Mouse (Mus musculus) stomach, embryonic 15.5 days (tissue): Measurements from ENCODE around the gene Shroom3. TPM values are rescaled to one million over a fixed set of nuclear protein-coding genes. Genes with fewer than 3 reads are reported as not detected.

Experiments
- ATAC-seq: fragments of 200-750 bp; cut with Nextera tagmentation; 2 replicates; pipeline ENCODE4 v1.8.0; 2017; ENCODE audit warnings: low read depth, moderate number of reproducible peaks, moderate TSS enrichment; ENCODE audit not compliant: insufficient read depth, low FRiP score
- H3K27ac ChIP-seq: fragments of 300-500 bp; sonication (generic); 2 replicates; pipeline ENCODE4 v1.5.1; 2015; ENCODE audit warnings: mild to moderate bottlenecking, inconsistent platforms
- H3K27me3 ChIP-seq: fragments of 300-500 bp; sonication (generic); replicated peaks from 2 replicates; pipeline ENCODE4 v1.6.1; 2015; ENCODE audit warnings: inconsistent platforms
- H3K36me3 ChIP-seq: fragments of 300-500 bp; sonication (generic); 2 replicates; pipeline ENCODE4 v1.6.1; 2015; ENCODE audit warnings: inconsistent platforms
- H3K4me1 ChIP-seq: fragments of 300-500 bp; sonication (generic); 2 replicates; pipeline ENCODE4 v1.6.1; 2015; ENCODE audit warnings: inconsistent platforms
- H3K4me2 ChIP-seq: fragments of 300-500 bp; sonication (generic); 2 replicates; pipeline ENCODE4 v1.6.1; 2015; ENCODE audit warnings: mild to moderate bottlenecking, inconsistent platforms
- H3K4me3 ChIP-seq: fragments of 300-500 bp; sonication (generic); replicated peaks from 2 replicates; pipeline ENCODE4 v1.5.1; 2015; ENCODE audit warnings: inconsistent platforms
- H3K9ac ChIP-seq: fragments of 300-500 bp; sonication (generic); 2 replicates; pipeline ENCODE4 v1.6.1; 2015; ENCODE audit warnings: inconsistent platforms
- H3K9me3 ChIP-seq: fragments of 300-500 bp; sonication (generic); 2 replicates; pipeline ENCODE4 v1.6.1; 2016; ENCODE audit warnings: inconsistent platforms
- WGBS: fragments of 180-500 bp; shearing (Covaris S2); methylation state at CpG from one replicate; pipeline ENCODE4 v1.1.7; 2015; 5-methylcytosine and 5-hydroxymethylcytosine counted together
- polyA plus RNA-seq: library from polyadenylated mRNA; unstranded; fragments of >200 nt; fragmentation: Nextera tagmentation; extraction: Ambion mirVana; gene quantifications from 2 replicates; pipeline ENCODE4 v1.2.1, GENCODE M21; 2015

The Shroom3 gene
- polyA plus RNA-seq, 1 experiment from 2014 or later, result 12.3 TPM

GRCm38 (mm10) chr5:92817122-92817822, 134.0 kb downstream of the Shroom3 start:
- Histone ChIP-seq H3K4me1 (peaks cover 5% of the 10 kb centered on the region; the same call in 1 of the 2 replicates), H3K4me2 (no peak overlapping the region), H3K27me3 (no peaks in the 10 kb centered on the region), H3K4me3 (no peak overlapping the region), H3K27ac (peak overlapping the region; percentile 23; the same call in 1 of the 2 replicates), H3K9me3 (no peaks in the 10 kb centered on the region), H3K9ac (no peak overlapping the region), H3K36me3 (no peaks in the 10 kb centered on the region)
- 59% methylated on average over 11 of the region's 11 CpGs for WGBS
- no peak for ATAC-seq

- H3K4me3 ChIP-seq, result no peak overlapping the region
- no peak overlapping the region for H3K4me2 ChIP-seq
- no peak for ATAC-seq
- WGBS, result 61% methylated on average over 3 of the region's 3 CpGs
- H3K9ac ChIP-seq, result no peak overlapping the region
- H3K27ac ChIP-seq, result no peak overlapping the region
- no peaks in the 10 kb centered on the region for H3K27me3 ChIP-seq
- no peaks in the 10 kb centered on the region for H3K36me3 ChIP-seq
- H3K4me1 ChIP-seq, result peaks cover 6% of the 10 kb centered on the region; the same call in 1 of the 2 replicates
- H3K9me3 ChIP-seq, result no peaks in the 10 kb centered on the region
Observed at GRCm38 (mm10) chr5:92821370-92821769, 138.1 kb downstream of the Shroom3 start.

- peaks cover 4% of the 10 kb centered on the region; the same call in 1 of the 2 replicates for H3K4me1 ChIP-seq
- H3K9ac ChIP-seq, result no peak overlapping the region
- no peak overlapping the region for H3K4me3 ChIP-seq
- H3K9me3 ChIP-seq, result no peaks in the 10 kb centered on the region
- no peak overlapping the region for H3K4me2 ChIP-seq
- 72% methylated on average over 7 of the region's 7 CpGs for WGBS
- H3K36me3 ChIP-seq, result no peaks in the 10 kb centered on the region
- no peak for ATAC-seq
- no peak overlapping the region for H3K27ac ChIP-seq
- no peaks in the 10 kb centered on the region for H3K27me3 ChIP-seq
Observed at GRCm38 (mm10) chr5:92823495-92823894, 140.3 kb downstream of the Shroom3 start.

DNA sequence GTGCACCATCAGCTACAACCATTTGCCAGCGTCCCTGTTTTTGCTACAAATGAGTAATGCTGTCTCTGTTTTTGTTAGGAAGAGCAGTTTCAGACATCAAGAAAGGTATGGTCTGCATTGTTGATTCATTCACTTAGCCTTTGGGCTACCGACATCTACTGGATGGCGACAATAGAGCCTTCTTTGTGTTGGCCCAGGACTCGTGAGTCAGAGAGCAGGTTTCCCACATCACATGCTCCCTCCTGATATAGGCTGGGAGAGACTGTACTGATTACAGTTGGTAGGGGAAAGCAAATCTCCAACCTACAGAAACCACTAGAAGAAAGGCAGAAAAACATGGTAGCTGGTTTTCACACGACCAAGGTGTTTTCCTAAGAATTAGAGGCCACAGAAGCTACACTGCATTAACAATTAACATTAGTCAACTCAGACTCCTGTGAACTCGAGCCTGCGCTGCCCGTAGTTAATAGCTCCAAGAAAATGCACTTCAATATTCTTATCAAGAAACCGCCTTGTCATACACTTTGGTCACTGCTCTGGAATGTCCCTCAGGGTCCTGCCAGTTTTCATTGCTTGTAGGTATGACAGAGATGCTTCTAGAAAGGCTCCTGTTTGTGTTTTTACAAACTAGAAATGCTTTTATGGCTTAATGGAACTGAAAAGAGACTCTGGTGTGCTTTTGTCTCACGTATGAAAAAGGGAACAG, 141.2 kb downstream of the Shroom3 start:
- 0 out of 2 replicates have a peak, but pooled peaks have one; percentile 47 for ATAC-seq
- WGBS, result 62% methylated on average over 10 of the region's 10 CpGs
- H3K27ac ChIP-seq, result no peak overlapping the region

DNA sequence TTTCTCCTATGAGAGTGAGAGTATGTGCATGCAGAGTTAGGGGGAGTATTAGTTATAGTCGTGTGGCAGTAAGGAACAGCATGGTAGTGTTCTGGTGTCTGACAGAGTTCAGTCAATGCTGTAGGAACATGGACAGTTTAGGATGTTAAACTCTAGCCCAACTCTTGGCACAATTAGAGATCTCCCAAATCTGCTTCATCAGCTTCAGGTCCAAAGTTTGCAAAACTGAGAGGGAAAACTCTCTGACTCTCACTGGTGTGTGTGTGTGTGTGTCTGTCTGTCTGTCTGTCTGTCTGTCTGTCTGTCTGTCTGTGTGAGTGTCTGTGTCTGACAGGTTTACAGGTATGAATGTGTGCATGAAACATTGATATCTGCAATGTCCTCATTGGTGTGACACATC, 147.2 kb downstream of the Shroom3 start:
- peaks cover 4% of the 10 kb centered on the region; the same call in 1 of the 2 replicates for H3K4me1 ChIP-seq
- H3K27ac ChIP-seq, result no peak overlapping the region
- no peak overlapping the region for H3K9ac ChIP-seq
- no peak for ATAC-seq
- no peaks in the 10 kb centered on the region for H3K36me3 ChIP-seq
- 62% methylated on average over 1 of the region's 1 CpGs for WGBS
- H3K9me3 ChIP-seq, result no peaks in the 10 kb centered on the region
- H3K27me3 ChIP-seq, result no peaks in the 10 kb centered on the region
- no peak overlapping the region for H3K4me3 ChIP-seq
- H3K4me2 ChIP-seq, result no peak overlapping the region

More for the DNA sequence above, 141.2 kb downstream of the Shroom3 start:
- Histone ChIP-seq H3K4me3 (no peak overlapping the region), H3K27me3 (no peaks in the 10 kb centered on the region), H3K9ac (no peak overlapping the region), H3K36me3 (no peaks in the 10 kb centered on the region), H3K4me1 (peaks cover 4% of the 10 kb centered on the region; the same call in 1 of the 2 replicates), H3K4me2 (no peak overlapping the region), H3K9me3 (no peaks in the 10 kb centered on the region)

GRCm38 (mm10) chr5:92834513-92834912, 151.3 kb downstream of the Shroom3 start:
- no peak for ATAC-seq
- Histone ChIP-seq H3K4me1 (peaks cover 5% of the 10 kb centered on the region), H3K27me3 (no peaks in the 10 kb centered on the region), H3K27ac (no peak overlapping the region), H3K4me3 (no peak overlapping the region), H3K4me2 (no peak overlapping the region), H3K9ac (no peak overlapping the region), H3K9me3 (no peaks in the 10 kb centered on the region), H3K36me3 (no peaks in the 10 kb centered on the region)
- 34% methylated on average over 7 of the region's 7 CpGs for WGBS

DNA sequence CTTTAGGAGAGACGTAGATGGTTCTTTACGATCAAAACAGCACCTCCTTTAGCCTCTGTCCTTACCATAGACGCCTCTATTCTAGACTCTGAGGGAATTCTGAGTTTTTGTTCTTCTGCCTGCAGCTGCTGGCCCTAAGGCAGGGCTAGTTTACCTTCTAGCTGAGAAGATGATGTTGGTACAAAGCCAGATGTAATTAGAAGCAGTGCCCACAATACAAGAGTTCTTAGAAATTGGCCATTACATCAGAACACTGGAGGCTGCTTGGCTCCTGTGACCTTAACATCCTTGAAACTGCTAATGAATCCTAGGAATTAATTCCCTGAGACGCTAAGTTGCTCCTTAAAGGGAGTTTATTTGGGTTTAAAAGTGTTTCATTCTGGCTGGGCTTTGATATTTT, 154.1 kb downstream of the Shroom3 start:
- WGBS, result 79% methylated on average over 4 of the region's 4 CpGs
- Histone ChIP-seq H3K27ac (no peak overlapping the region), H3K9me3 (no peaks in the 10 kb centered on the region), H3K27me3 (no peaks in the 10 kb centered on the region), H3K4me3 (no peak overlapping the region), H3K36me3 (no peaks in the 10 kb centered on the region), H3K4me2 (no peak overlapping the region), H3K9ac (no peak overlapping the region), H3K4me1 (peaks cover 18% of the 10 kb centered on the region)
- no peak for ATAC-seq

GRCm38 (mm10) chr5:92838351-92838784, 155.1 kb downstream of the Shroom3 start:
- no peak overlapping the region for H3K4me3 ChIP-seq
- no peak overlapping the region for H3K9ac ChIP-seq
- H3K9me3 ChIP-seq, result no peaks in the 10 kb centered on the region
- no peak for ATAC-seq
- H3K4me1 ChIP-seq, result peaks cover 21% of the 10 kb centered on the region
- H3K4me2 ChIP-seq, result no peak overlapping the region
- no peak overlapping the region for H3K27ac ChIP-seq
- 80% methylated on average over 9 of the region's 9 CpGs for WGBS
- H3K36me3 ChIP-seq, result no peaks in the 10 kb centered on the region
- no peaks in the 10 kb centered on the region for H3K27me3 ChIP-seq

DNA sequence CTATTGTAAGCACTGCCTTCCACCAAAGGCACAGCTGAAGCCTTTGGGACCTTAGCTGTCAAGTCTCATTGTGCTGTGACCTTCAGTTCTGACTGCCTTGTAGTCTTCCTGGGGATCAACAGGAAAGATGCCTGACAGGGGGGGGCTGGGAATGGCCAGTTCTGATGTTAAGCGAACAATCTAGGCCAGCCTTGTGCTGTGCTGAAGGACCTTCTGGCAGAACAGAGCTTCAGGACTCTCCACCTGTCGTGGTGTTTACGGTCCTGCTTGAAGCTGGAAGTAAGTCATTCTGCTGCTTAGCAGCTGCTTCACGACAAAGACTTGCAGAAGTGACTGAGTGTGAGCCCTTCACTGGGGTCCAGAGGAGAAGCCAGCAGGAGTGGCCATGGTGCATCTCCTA, 156.1 kb downstream of the Shroom3 start:
- H3K4me2 ChIP-seq, result no peak overlapping the region
- ATAC-seq, result no peak
- no peak overlapping the region for H3K27ac ChIP-seq
- WGBS, result 62% methylated on average over 4 of the region's 4 CpGs
- no peaks in the 10 kb centered on the region for H3K36me3 ChIP-seq
- no peak overlapping the region for H3K9ac ChIP-seq
- H3K4me1 ChIP-seq, result peaks cover 25% of the 10 kb centered on the region
- no peak overlapping the region for H3K4me3 ChIP-seq
- no peaks in the 10 kb centered on the region for H3K27me3 ChIP-seq
- no peaks in the 10 kb centered on the region for H3K9me3 ChIP-seq

- H3K9ac ChIP-seq, result no peak overlapping the region
- ATAC-seq, result peak; percentile 80
- no peak overlapping the region for H3K4me3 ChIP-seq
- 31% methylated on average over 5 of the region's 5 CpGs for WGBS
- no peaks in the 10 kb centered on the region for H3K36me3 ChIP-seq
- H3K4me1 ChIP-seq, result peaks cover 25% of the 10 kb centered on the region
- H3K4me2 ChIP-seq, result no peak overlapping the region
- H3K9me3 ChIP-seq, result no peaks in the 10 kb centered on the region
- H3K27me3 ChIP-seq, result no peaks in the 10 kb centered on the region
- H3K27ac ChIP-seq, result peak overlapping the region; percentile 57; the same call in 1 of the 2 replicates
Observed at GRCm38 (mm10) chr5:92841474-92841873, 158.2 kb downstream of the Shroom3 start.

- no peak for ATAC-seq
- Histone ChIP-seq H3K27ac (peak overlapping the region; percentile 36), H3K36me3 (no peaks in the 10 kb centered on the region)
Observed at GRCm38 (mm10) chr5:92842417-92842816, 159.2 kb downstream of the Shroom3 start.

DNA sequence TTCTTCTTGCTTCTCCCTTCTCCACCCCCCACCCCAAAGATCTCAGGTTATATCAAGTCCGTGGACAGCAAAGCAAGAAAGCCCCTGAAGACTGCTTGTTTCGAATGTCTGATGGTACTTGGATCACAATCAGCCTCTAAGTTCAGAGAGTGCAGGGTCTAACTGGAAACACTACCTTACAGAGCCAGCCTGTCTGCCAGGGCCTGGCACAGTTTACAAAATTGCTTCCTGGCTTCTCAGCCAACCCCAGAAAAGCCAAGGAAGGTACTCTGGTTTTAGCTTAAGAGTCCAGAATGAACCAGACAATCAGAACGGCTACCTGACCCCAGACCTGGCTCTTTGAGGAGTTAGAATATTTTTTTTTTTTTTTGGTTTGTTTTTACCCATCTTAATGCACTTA, 159.6 kb downstream of the Shroom3 start:
- 51% methylated on average over 3 of the region's 3 CpGs for WGBS

More at GRCm38 (mm10) chr5:92842417-92842816, 159.2 kb downstream of the Shroom3 start:
- peaks cover 25% of the 10 kb centered on the region for H3K4me1 ChIP-seq
- WGBS, result 20% methylated on average over 8 of the region's 8 CpGs
- no peak overlapping the region for H3K4me2 ChIP-seq
- H3K9ac ChIP-seq, result no peak overlapping the region
- no peaks in the 10 kb centered on the region for H3K27me3 ChIP-seq
- no peak overlapping the region for H3K4me3 ChIP-seq
- H3K9me3 ChIP-seq, result no peaks in the 10 kb centered on the region

More for the DNA sequence above, 159.6 kb downstream of the Shroom3 start:
- Histone ChIP-seq H3K4me3 (no peak overlapping the region), H3K36me3 (no peaks in the 10 kb centered on the region), H3K27me3 (no peaks in the 10 kb centered on the region), H3K4me1 (peaks cover 25% of the 10 kb centered on the region), H3K4me2 (no peak overlapping the region), H3K9me3 (no peaks in the 10 kb centered on the region), H3K27ac (peak overlapping the region; percentile 36; the same call in 1 of the 2 replicates), H3K9ac (no peak overlapping the region)
- ATAC-seq, result no peak
